Mouse (Mus musculus) CD8-positive naive resting alpha-beta T cell, adult 57 days (primary cell): Measurements from ENCODE around the gene Rpl36-ps4. TPM values are rescaled to one million over a fixed set of nuclear protein-coding genes. Genes with fewer than 3 reads are reported as not detected.

Experiments used
- total RNA-seq: library from RNA; stranded (reverse); gene quantifications from one replicate; pipeline ENCODE4 v1.2.4, GENCODE M21; 2023

Rpl36-ps4 gene
- not detected for total RNA-seq

GRCm38 (mm10) chr17:87920677-87921076 lies at the start of gene Rpl36-ps4:
Gene Rpl36-ps4, plus strand, starts transcription at chr17:87920977.

Other genes starting within 250 kb of the Rpl36-ps4 start
- gene Msh2, start 248.6 kb upstream of the Rpl36-ps4 start, total RNA-seq = 43.4 TPM
- gene Kcnk12, start 123.0 kb upstream of the Rpl36-ps4 start, total RNA-seq = not detected
- gene Msh6, start 54.1 kb downstream of the Rpl36-ps4 start, total RNA-seq = 19.6 TPM
- 74.0 TPM for gene Fbxo11, start 144.3 kb downstream of the Rpl36-ps4 start, total RNA-seq